Mouse (Mus musculus) neural tube, embryonic 14.5 days (tissue): Measurements from ENCODE around the gene Olfr522. TPM values are rescaled to one million over a fixed set of nuclear protein-coding genes. Genes with fewer than 3 reads are reported as not detected.

ENCODE experiments used
- ATAC-seq: fragments of 200-750 bp; cut with Nextera tagmentation; 2 replicates; pipeline ENCODE4 v1.8.0; 2017; ENCODE audit warnings: low read depth, mild to moderate bottlenecking, moderate TSS enrichment, moderate library complexity
- H3K27ac ChIP-seq: fragments of 300-500 bp; sonication (generic); 2 replicates; pipeline ENCODE4 v1.5.1; 2014; ENCODE audit warnings: low read depth, mild to moderate bottlenecking, control low read depth, low read length, moderate library complexity, mixed read lengths
- H3K27me3 ChIP-seq: fragments of 300-500 bp; sonication (generic); 2 replicates; pipeline ENCODE4 v1.6.1; 2014; ENCODE audit warnings: low read length; ENCODE audit not compliant: control insufficient read depth, insufficient read depth
- H3K36me3 ChIP-seq: fragments of 300-500 bp; sonication (generic); 2 replicates; pipeline ENCODE4 v1.6.1; 2014; ENCODE audit warnings: low read length, mixed read lengths; ENCODE audit not compliant: control insufficient read depth, insufficient read depth
- H3K4me1 ChIP-seq: fragments of 300-500 bp; sonication (generic); 2 replicates; pipeline ENCODE4 v1.6.1; 2014; ENCODE audit warnings: low read length; ENCODE audit not compliant: control insufficient read depth, insufficient read depth
- H3K4me2 ChIP-seq: fragments of 300-500 bp; sonication (generic); 2 replicates; pipeline ENCODE4 v1.6.1; 2014; ENCODE audit warnings: mild to moderate bottlenecking, low read depth, low read length, control low read depth
- H3K4me3 ChIP-seq: fragments of 300-500 bp; sonication (generic); 2 replicates; pipeline ENCODE4 v1.5.1; 2014; ENCODE audit warnings: low read depth, low read length, control low read depth, mixed read lengths
- H3K9ac ChIP-seq: fragments of 300-500 bp; sonication (generic); replicated peaks from 2 replicates; pipeline ENCODE4 v1.6.1; 2014; ENCODE audit warnings: low read depth, mild to moderate bottlenecking, control low read depth, low read length, mixed read lengths
- H3K9me3 ChIP-seq: fragments of 300-500 bp; sonication (generic); 2 replicates; pipeline ENCODE4 v1.6.1; 2016; ENCODE audit warnings: low read length; ENCODE audit not compliant: control insufficient read depth
- WGBS: fragments of 180-500 bp; shearing (Covaris S2); extraction: QIAGEN DNeasy Blood & Tissue Kit; methylation state at CpG from one replicate; pipeline ENCODE4 v1.1.7; 2014; 5-methylcytosine and 5-hydroxymethylcytosine counted together
- polyA plus RNA-seq: library from polyadenylated mRNA; unstranded; fragments of >200 nt; fragmentation: Nextera tagmentation; extraction: Ambion mirVana; gene quantifications from 2 replicates; pipeline ENCODE4 v1.2.1, GENCODE M21; 2014

Gene Olfr522
- polyA plus RNA-seq, 1 experiment from 2014 or later, result not detected

DNA sequence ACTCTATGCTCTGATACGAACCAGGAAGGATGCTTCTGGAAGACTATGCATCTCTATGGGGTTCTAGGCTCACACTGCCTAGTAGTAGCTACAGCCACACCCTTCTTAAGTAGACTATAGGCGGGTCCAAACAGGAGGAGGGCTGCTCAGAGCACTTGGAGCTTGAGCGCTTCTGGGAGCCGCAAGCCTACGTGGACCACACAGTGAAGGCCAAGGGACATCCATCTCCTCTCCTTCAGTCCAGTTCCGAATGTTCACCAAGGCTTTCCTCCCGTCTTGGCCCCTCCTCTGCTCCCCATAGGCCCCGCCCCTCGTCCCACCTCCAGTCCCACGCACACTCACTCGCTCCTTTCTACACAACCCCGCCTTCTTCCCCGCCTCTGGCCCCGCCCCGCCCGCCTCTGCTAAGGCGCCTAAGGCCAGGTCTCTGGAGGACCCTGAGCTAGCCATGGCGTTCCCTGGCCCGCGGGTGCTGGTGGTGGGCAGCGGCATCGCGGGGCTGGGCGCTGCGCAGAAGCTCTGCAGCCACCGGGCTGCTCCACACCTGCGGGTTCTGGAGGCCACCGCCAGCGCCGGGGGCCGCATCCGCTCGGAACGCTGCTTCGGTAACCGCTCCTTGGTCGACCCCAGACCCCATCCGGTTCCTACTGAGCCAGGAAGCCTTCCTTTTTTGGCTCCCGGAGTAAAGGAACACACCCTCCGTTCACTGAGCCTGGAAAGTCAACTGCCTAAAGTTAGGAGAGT, 39.1 kb downstream of the Olfr522 start:
- peak overlapping the region; percentile 58 for H3K4me3 ChIP-seq
- H3K36me3 ChIP-seq, result no peaks in the 10 kb centered on the region
- H3K9me3 ChIP-seq, result no peaks in the 10 kb centered on the region
- ATAC-seq, result peak; percentile 96
- peak overlapping the region; percentile 65 for H3K9ac ChIP-seq
- 1% methylated on average over 40 of the region's 40 CpGs for WGBS
- no peaks in the 10 kb centered on the region for H3K4me1 ChIP-seq
- H3K27ac ChIP-seq, result no peak overlapping the region
- H3K4me2 ChIP-seq, result peak overlapping the region; percentile 60
- no peaks in the 10 kb centered on the region for H3K27me3 ChIP-seq

DNA sequence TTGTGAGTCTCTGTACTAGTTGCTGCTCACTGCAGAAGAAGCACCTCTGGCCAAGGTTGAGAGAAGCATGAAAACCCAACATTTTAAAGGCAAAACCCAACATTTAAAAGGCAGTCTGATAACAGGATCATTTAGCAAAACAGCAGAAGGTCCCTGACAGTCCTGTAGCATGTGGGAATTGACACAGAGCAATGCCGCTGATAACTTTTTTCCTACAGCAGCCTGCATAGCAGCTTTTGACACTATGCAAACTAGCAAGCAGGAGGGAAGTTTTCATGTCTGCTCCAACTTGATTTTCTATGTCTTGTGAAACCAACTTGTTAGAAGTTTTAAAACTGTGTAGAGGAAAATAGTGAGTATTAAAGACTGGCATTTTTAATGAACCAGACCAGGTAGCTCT, 40.2 kb downstream of the Olfr522 start:
- no peak overlapping the region for H3K4me2 ChIP-seq
- no peaks in the 10 kb centered on the region for H3K27me3 ChIP-seq
- H3K27ac ChIP-seq, result no peak overlapping the region
- H3K4me1 ChIP-seq, result no peaks in the 10 kb centered on the region
- no peak for ATAC-seq
- no peak overlapping the region for H3K9ac ChIP-seq
- H3K9me3 ChIP-seq, result no peaks in the 10 kb centered on the region
- H3K4me3 ChIP-seq, result no peak overlapping the region
- WGBS, result 100% methylated on average over 1 of the region's 1 CpGs
- H3K36me3 ChIP-seq, result no peaks in the 10 kb centered on the region

DNA sequence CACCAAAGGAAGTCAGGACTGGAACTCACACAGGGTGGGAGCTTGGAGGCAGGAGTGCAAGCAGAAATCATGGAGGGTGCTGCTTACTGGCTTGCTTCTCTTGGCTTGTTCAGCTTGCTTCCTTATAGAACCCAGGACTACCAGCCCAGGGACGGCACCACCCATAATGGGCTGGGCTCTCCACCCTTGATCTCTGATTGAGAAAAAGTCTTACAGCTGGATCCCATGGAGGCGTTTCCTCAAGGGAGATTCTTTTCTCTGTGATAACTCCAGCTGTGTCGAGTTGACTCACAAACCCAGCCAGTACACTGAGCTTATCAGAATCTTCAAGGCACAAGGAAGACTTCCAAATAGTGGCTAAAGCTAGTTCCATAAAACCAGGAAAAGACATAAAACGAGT, 41.8 kb downstream of the Olfr522 start:
- H3K27me3 ChIP-seq, result no peaks in the 10 kb centered on the region
- no peaks in the 10 kb centered on the region for H3K36me3 ChIP-seq
- H3K9me3 ChIP-seq, result no peaks in the 10 kb centered on the region
- H3K4me2 ChIP-seq, result no peak overlapping the region
- ATAC-seq, result no peak
- H3K4me1 ChIP-seq, result no peaks in the 10 kb centered on the region
- H3K9ac ChIP-seq, result no peak overlapping the region
- no peak overlapping the region for H3K27ac ChIP-seq
- no peak overlapping the region for H3K4me3 ChIP-seq
- 36% methylated on average over 4 of the region's 4 CpGs for whole genome bisulfite sequencing

DNA sequence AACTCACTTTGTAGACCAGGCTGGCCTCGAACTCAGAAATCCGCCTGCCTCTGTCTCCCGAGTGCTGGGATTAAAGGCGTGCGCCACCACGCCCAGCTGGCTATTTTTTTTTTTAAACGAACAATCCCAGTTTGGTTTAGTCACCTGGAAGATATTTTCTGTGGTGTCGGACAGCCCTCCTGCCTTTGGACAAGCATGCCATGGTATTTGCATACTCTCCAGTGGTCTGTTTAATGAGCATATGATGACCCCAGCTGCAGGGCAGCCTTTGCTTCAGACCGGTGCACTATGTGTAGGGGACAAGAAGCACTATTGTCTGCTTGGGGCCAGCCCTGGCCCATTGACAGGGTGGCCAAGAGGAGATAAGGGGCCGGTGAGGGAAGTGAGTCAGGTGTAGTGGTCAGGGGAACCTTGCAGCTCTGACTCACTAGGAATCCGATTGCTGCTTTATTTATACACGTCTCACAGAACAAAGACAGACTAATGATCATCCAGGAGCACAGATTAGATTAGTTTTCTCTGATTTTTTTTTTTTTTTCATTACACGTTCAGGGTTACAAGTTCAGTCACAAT, 43.1 kb downstream of the Olfr522 start:
- Histone ChIP-seq H3K9ac (no peak overlapping the region), H3K36me3 (no peaks in the 10 kb centered on the region), H3K27ac (no peak overlapping the region), H3K4me3 (no peak overlapping the region), H3K9me3 (no peaks in the 10 kb centered on the region), H3K4me1 (peaks cover 4% of the 10 kb centered on the region; the same call in 1 of the 2 replicates), H3K4me2 (no peak overlapping the region), H3K27me3 (no peaks in the 10 kb centered on the region)
- ATAC-seq, result no peak
- WGBS, result 72% methylated on average over 12 of the region's 13 CpGs

DNA sequence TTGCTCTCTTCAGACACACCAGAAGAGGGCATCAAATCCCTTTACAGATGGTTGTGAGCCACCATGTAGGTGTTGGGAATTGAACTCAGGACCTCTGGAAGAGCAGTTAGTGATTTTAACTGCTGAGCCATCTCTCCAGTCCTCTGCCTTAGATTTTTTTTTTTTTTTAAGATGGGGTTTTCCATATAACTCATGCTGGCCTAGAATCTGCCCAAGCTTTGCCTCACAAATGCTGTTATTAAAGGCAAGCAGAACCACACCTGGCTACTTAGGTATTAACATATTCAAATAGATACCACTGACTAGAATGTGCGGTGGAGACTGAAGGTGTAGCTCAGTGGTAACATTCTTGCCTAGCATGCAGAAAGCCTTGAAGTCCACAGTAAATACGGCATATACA, 44.1 kb downstream of the Olfr522 start:
- Histone ChIP-seq H3K9ac (no peak overlapping the region), H3K9me3 (no peaks in the 10 kb centered on the region), H3K27ac (no peak overlapping the region), H3K36me3 (no peaks in the 10 kb centered on the region), H3K4me3 (no peak overlapping the region), H3K4me2 (no peak overlapping the region), H3K27me3 (no peaks in the 10 kb centered on the region), H3K4me1 (peaks cover 4% of the 10 kb centered on the region; the same call in 1 of the 2 replicates)
- WGBS, result 95% methylated on average over 2 of the region's 2 CpGs
- no peak for ATAC-seq

DNA sequence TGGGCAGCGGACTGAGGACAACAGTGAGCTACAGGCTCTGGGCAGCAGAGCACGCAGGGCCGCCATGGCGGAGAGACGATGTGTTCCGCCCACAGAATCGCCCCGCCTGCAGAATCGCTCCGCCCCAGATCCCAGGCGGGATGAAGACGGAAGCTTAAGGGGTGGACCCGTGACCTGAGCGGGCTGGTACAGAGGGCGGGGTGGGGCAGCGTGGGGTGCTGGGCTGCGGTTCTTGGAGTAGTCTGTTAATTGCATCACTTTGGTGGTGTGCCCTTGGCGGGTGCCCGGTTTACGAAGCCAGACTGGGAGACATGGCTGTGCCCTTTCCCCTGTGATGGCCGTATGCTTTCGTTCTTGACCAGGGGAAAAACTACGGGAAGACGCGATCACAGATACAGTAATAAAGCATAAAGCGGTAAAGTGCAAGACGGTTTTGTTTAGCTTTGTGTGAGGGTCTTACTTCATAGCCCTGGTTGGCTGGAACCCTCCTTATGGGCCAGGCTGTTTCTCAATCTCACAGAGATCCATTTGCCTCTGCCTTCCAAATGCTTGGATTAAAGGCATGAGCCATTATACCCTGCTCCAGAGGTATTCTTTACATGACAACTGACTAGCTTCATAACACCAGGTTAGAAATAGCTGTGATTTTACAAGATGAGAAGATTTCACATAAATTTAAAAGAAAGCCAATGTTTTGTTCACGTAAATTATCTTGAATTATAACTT, 48.1 kb downstream of the Olfr522 start, which contains the start of gene Echs1:
Gene Echs1 (minus strand): TSS at position 148 of the 726 bp plus-strand sequence.
- H3K27ac ChIP-seq, result peak within 1 kb of the TSS; percentile 78
- H3K4me1 ChIP-seq, result peaks cover 4% of the 10 kb centered on the region; the same call in 1 of the 2 replicates
- peak within 1 kb of the TSS; percentile 64 for H3K4me3 ChIP-seq
- peak within 1 kb of the TSS; percentile 66 for H3K9ac ChIP-seq
- H3K36me3 ChIP-seq, result no peaks in the 10 kb centered on the region
- no peaks in the 10 kb centered on the region for H3K9me3 ChIP-seq
- H3K27me3 ChIP-seq, result no peaks in the 10 kb centered on the region
- ATAC-seq, result peak; percentile 93
- 4% methylated on average over 28 of the region's 28 CpGs for WGBS
- H3K4me2 ChIP-seq, result peak within 1 kb of the TSS; percentile 98

DNA sequence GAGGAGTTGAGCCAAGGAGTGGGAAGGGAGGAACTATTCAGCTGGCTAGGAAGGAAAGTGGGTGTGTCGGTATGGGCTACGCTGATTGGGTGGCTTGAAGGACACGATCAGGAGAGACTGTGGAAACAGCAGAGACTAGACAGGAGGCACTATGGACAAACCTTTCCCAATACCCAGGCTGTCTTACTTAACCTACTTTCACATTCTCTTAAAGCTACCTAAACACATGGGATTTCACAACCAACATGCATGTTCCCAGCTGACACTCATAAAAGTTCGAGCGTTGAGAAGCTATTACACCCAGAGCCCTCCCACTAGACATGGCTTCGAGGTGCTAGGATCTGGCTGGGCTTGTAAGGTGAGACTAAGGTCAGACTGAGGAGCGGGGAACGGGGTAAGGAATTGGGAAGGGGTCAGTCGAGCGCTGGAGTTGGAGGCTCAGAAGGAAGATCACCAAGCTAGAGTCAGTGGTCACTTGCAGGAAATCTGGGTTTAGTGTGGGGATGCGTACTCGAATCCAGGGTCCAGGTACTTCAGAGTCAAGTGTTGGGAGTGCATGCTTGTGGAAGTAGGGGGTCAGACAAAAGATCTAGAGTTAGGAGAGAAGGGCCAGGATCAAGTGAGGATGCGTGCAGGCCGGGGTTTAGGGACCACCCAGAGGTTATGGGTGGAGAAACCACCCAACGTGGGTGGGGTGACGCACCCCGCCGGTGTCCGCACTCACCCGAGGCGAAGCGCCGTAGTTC, 48.8 kb downstream of the Olfr522 start, which contains the start of gene Paox:
Gene Paox (plus strand): TSS at position 217 of the 746 bp plus-strand sequence.
- 2% methylated on average over 23 of the region's 23 CpGs for WGBS

DNA sequence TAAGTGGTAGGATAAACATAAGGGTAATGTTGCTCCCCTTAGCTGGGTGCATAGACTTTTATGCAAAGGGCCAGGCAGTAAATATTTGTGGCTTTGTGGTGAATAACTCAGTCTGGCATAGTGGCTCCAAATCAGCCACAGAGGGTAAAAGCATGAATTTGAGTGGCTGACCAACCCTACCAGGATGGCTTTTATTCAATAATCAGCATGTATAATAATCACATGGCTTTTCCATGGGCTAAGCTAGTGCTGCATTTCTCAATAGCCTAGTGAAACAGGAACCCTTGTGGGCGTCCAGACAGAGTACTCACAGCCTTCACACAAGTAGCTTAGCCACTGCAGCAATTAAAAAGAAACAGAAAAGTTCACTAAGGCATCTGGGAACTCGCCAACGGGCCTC, 52.6 kb downstream of the Olfr522 start:
- H3K9me3 ChIP-seq, result no peaks in the 10 kb centered on the region
- 60% methylated on average over 3 of the region's 3 CpGs for WGBS
- no peaks in the 10 kb centered on the region for H3K4me1 ChIP-seq
- H3K4me3 ChIP-seq, result no peak overlapping the region
- H3K27ac ChIP-seq, result no peak overlapping the region
- H3K27me3 ChIP-seq, result no peaks in the 10 kb centered on the region
- H3K36me3 ChIP-seq, result peaks cover 21% of the 10 kb centered on the region
- no peak for ATAC-seq
- H3K4me2 ChIP-seq, result no peak overlapping the region
- no peak overlapping the region for H3K9ac ChIP-seq

More for the DNA sequence above, 48.8 kb downstream of the Olfr522 start, which contains the start of gene Paox:
- Histone ChIP-seq H3K9ac (peak within 1 kb of the TSS; percentile 66), H3K27me3 (no peaks in the 10 kb centered on the region), H3K4me1 (peaks cover 4% of the 10 kb centered on the region; the same call in 1 of the 2 replicates), H3K4me3 (peak within 1 kb of the TSS; percentile 64), H3K36me3 (peaks cover 5% of the 10 kb centered on the region; the same call in 1 of the 2 replicates), H3K9me3 (no peaks in the 10 kb centered on the region), H3K27ac (peak within 1 kb of the TSS; percentile 78), H3K4me2 (peak within 1 kb of the TSS; percentile 98)
- ATAC-seq, result peak; percentile 73
